Mouse (Mus musculus) CH12.LX (cell line): ENCODE data around the gene Ube2o. TPM values are rescaled to one million over a fixed set of nuclear protein-coding genes. Genes with fewer than 3 reads are reported as not detected.
A peak's percentile ranks its signal among the peaks of the same experiment; 100 is the strongest.

Experiments used
- DNase-seq: peaks from one replicate; pipeline ENCODE4 v3.0.0-alpha.2; 2013; ENCODE audit errors: extremely low read depth
- H3K27ac ChIP-seq: 2 replicates; pipeline ENCODE4 v1.5.1; 2012; ENCODE audit warnings: low read depth, mild to moderate bottlenecking, control low read depth, moderate library complexity; ENCODE audit not compliant: insufficient read depth
- H3K27me3 ChIP-seq: replicated peaks from 2 replicates; pipeline ENCODE3; 2012; ENCODE audit warnings: inconsistent platforms
- H3K36me3 ChIP-seq, 2 experiments: replicated peaks in 1 of 2; 2 replicates each; pipeline versions ENCODE3 to v1.6.1; 2012; ENCODE audit warnings: inconsistent platforms in 1 of 2, low read length in 1 of 2, mild to moderate bottlenecking in 1 of 2, mixed read lengths in 1 of 2, moderate library complexity in 1 of 2; ENCODE audit not compliant: control insufficient read depth in 1 of 2, insufficient read depth in 1 of 2
- H3K4me1 ChIP-seq, 2 experiments: 2 replicates each; pipeline ENCODE4 v1.6.1; 2012; ENCODE audit warnings: inconsistent platforms in 1 of 2, moderate library complexity in 1 of 2; ENCODE audit not compliant: insufficient read depth in 2 of 2, control insufficient read depth in 1 of 2
- H3K4me2 ChIP-seq: 2 replicates; pipeline ENCODE4 v1.6.1; 2012; ENCODE audit warnings: low read depth, mild to moderate bottlenecking, control low read depth; ENCODE audit not compliant: poor library complexity, insufficient read depth, severe bottlenecking
- H3K4me3 ChIP-seq, 3 experiments: fragments of 150-350 bp in 1 of 3; sonication (generic) in 1 of 3; replicated peaks in 1 of 3; 2 replicates each; pipeline versions ENCODE3 to v1.5.1; 2011 to 2012; ENCODE audit warnings: low read depth in 2 of 3, low read length in 2 of 3, mild to moderate bottlenecking in 2 of 3, moderate library complexity in 2 of 3, control low read depth in 1 of 3, improper control_type of control experiment in 1 of 3, inconsistent platforms in 1 of 3, mixed read lengths in 1 of 3; ENCODE audit not compliant: poor library complexity in 1 of 3
- H3K79me2 ChIP-seq: replicated peaks from 2 replicates; pipeline ENCODE4 v1.6.1; 2012; ENCODE audit warnings: mild to moderate bottlenecking, moderate library complexity; ENCODE audit not compliant: control insufficient read depth, poor library complexity, insufficient read depth, severe bottlenecking; ENCODE audit errors: extremely low read depth
- H3K9ac ChIP-seq: 2 replicates; pipeline ENCODE4 v1.6.1; 2012; ENCODE audit warnings: low read depth, mild to moderate bottlenecking, control low read depth, moderate library complexity; ENCODE audit not compliant: insufficient read depth
- H3K9me3 ChIP-seq: replicated peaks from 2 replicates; pipeline ENCODE3; 2012; ENCODE audit warnings: low read length, inconsistent platforms, mixed read lengths
- BHLHE40 ChIP-seq: IDR thresholded peaks from 2 replicates; pipeline ENCODE4 v1.6.1; 2011; ENCODE audit warnings: mild to moderate bottlenecking, low read depth, low read length, improper control_type of control experiment
- CHD1 ChIP-seq: IDR thresholded peaks from 2 replicates; pipeline ENCODE4 v1.6.1; 2012; ENCODE audit warnings: low read depth, low read length, improper control_type of control experiment, inconsistent platforms
- CHD2 ChIP-seq: IDR thresholded peaks from 2 replicates; pipeline ENCODE4 v1.6.1; 2011; ENCODE audit warnings: low read length, improper control_type of control experiment
- CTCF ChIP-seq, 2 experiments: IDR thresholded peaks in 1 of 2; conservative IDR thresholded peaks in 1 of 2; 2 replicates each; pipeline ENCODE4 v1.5.1; 2011 to 2012; ENCODE audit warnings: low read depth in 2 of 2, low read length in 2 of 2, improper control_type of control experiment in 1 of 2, inconsistent platforms in 1 of 2, mild to moderate bottlenecking in 1 of 2, moderate library complexity in 1 of 2
- E2F4 ChIP-seq: IDR thresholded peaks from 2 replicates; pipeline ENCODE4 v1.6.1; 2011; ENCODE audit warnings: low read depth, low read length, improper control_type of control experiment; ENCODE audit not compliant: insufficient replicate concordance
- ELF1 ChIP-seq: IDR thresholded peaks from 2 replicates; pipeline ENCODE4 v1.6.1; 2014; ENCODE audit warnings: low read depth, mild to moderate bottlenecking, inconsistent platforms, low read length, improper control_type of control experiment
- EP300 ChIP-seq: IDR thresholded peaks from 2 replicates; pipeline ENCODE4 v1.6.1; 2011; ENCODE audit warnings: low read length, improper control_type of control experiment
- ETS1 ChIP-seq: conservative IDR thresholded peaks from 2 replicates; pipeline ENCODE4 v1.6.1; 2012; ENCODE audit warnings: low read depth, mild to moderate bottlenecking, inconsistent platforms, low read length, improper control_type of control experiment, moderate library complexity
- GABPA ChIP-seq: IDR thresholded peaks from 2 replicates; pipeline ENCODE4 v1.6.1; 2012; ENCODE audit warnings: low read depth, low read length, improper control_type of control experiment, inconsistent platforms; ENCODE audit not compliant: insufficient replicate concordance
- HCFC1 ChIP-seq: IDR thresholded peaks from 2 replicates; pipeline ENCODE4 v1.6.1; 2012; ENCODE audit warnings: low read depth, mild to moderate bottlenecking, inconsistent platforms, low read length, improper control_type of control experiment
- JUN ChIP-seq: IDR thresholded peaks from 2 replicates; pipeline ENCODE4 v1.6.1; 2011; ENCODE audit warnings: low read depth, mild to moderate bottlenecking, low read length, improper control_type of control experiment, moderate library complexity; ENCODE audit not compliant: insufficient read depth
- JUND ChIP-seq: conservative IDR thresholded peaks from 2 replicates; pipeline ENCODE4 v1.6.1; 2011; ENCODE audit warnings: low read depth, low read length, improper control_type of control experiment
- MAFK ChIP-seq: IDR thresholded peaks from 2 replicates; pipeline ENCODE4 v1.6.1; 2011; ENCODE audit warnings: low read length, improper control_type of control experiment; ENCODE audit not compliant: insufficient replicate concordance
- MAX ChIP-seq: IDR thresholded peaks from 2 replicates; pipeline ENCODE4 v1.6.1; 2011; ENCODE audit warnings: low read length, improper control_type of control experiment
- MAZ ChIP-seq: IDR thresholded peaks from 2 replicates; pipeline ENCODE4 v1.6.1; 2012; ENCODE audit warnings: low read depth, mild to moderate bottlenecking, inconsistent platforms, low read length, improper control_type of control experiment, moderate library complexity
- MXI1 ChIP-seq: IDR thresholded peaks from 2 replicates; pipeline ENCODE4 v1.6.1; 2011; ENCODE audit warnings: mild to moderate bottlenecking, low read depth, low read length, improper control_type of control experiment
- MYC ChIP-seq: IDR thresholded peaks from 2 replicates; pipeline ENCODE4 v1.6.1; 2011; ENCODE audit warnings: low read depth, mild to moderate bottlenecking, improper control_type of control experiment, low read length
- NELFE ChIP-seq: IDR thresholded peaks from 2 replicates; pipeline ENCODE4 v1.6.1; 2011; ENCODE audit warnings: low read depth, low read length, improper control_type of control experiment
- NRF1 ChIP-seq: IDR thresholded peaks from 2 replicates; pipeline ENCODE4 v1.6.1; 2014; ENCODE audit warnings: low read depth, mild to moderate bottlenecking, inconsistent platforms, low read length, improper control_type of control experiment, moderate library complexity
- PAX5 ChIP-seq: IDR thresholded peaks from 2 replicates; pipeline ENCODE4 v1.6.1; 2012; ENCODE audit warnings: low read length, inconsistent platforms, mixed read lengths
- POLR2A ChIP-seq: IDR thresholded peaks from 2 replicates; pipeline ENCODE4 v1.6.1; 2011; ENCODE audit warnings: low read depth, mild to moderate bottlenecking, improper control_type of control experiment, low read length
- RAD21 ChIP-seq: IDR thresholded peaks from 2 replicates; pipeline ENCODE4 v1.6.1; 2011; ENCODE audit warnings: low read depth, mild to moderate bottlenecking, low read length, improper control_type of control experiment, moderate library complexity
- RCOR1 ChIP-seq: conservative IDR thresholded peaks from 2 replicates; pipeline ENCODE4 v1.6.1; 2012; ENCODE audit warnings: low read depth, mild to moderate bottlenecking, inconsistent platforms, low read length, improper control_type of control experiment
- SIN3A ChIP-seq: IDR thresholded peaks from 2 replicates; pipeline ENCODE4 v1.6.1; 2012; ENCODE audit warnings: low read length, improper control_type of control experiment, inconsistent platforms
- SMC3 ChIP-seq: IDR thresholded peaks from 2 replicates; pipeline ENCODE4 v1.6.1; 2011; ENCODE audit warnings: low read depth, low read length, improper control_type of control experiment
- TBP ChIP-seq: conservative IDR thresholded peaks from 2 replicates; pipeline ENCODE4 v1.6.1; 2011; ENCODE audit warnings: low read depth, low read length, improper control_type of control experiment
- TCF12 ChIP-seq: IDR thresholded peaks from 2 replicates; pipeline ENCODE4 v1.6.1; 2014; ENCODE audit warnings: low read depth, mild to moderate bottlenecking, inconsistent platforms, low read length, improper control_type of control experiment
- USF1 ChIP-seq: IDR thresholded peaks from 2 replicates; pipeline ENCODE4 v1.6.1; 2014; ENCODE audit warnings: low read depth, mild to moderate bottlenecking, inconsistent platforms, low read length, improper control_type of control experiment
- USF2 ChIP-seq: conservative IDR thresholded peaks from 2 replicates; pipeline ENCODE4 v1.6.1; 2011; ENCODE audit warnings: low read depth, low read length, improper control_type of control experiment
- ZKSCAN1 ChIP-seq: IDR thresholded peaks from 2 replicates; pipeline ENCODE4 v1.6.1; 2012; ENCODE audit warnings: low read depth, inconsistent platforms, low read length, improper control_type of control experiment, borderline replicate concordance
- ZMIZ1 ChIP-seq: IDR thresholded peaks from 2 replicates; pipeline ENCODE4 v1.6.1; 2012; ENCODE audit warnings: low read depth, mild to moderate bottlenecking, inconsistent platforms, low read length, improper control_type of control experiment
- ZNF384 ChIP-seq: IDR thresholded peaks from 2 replicates; pipeline ENCODE4 v1.6.1; 2012; ENCODE audit warnings: low read depth, low read length, improper control_type of control experiment, inconsistent platforms
- dilution Hi-C: fragments of 300-500 bp; cut with MboI; formaldehyde crosslinking; loops from 2 replicates; pipeline ENCODE4 v1.14.3; 2020; ENCODE audit warnings: low sequenced_read_pairs; ENCODE audit not compliant: extremely low pct_unique_long_range_greater_than_20kb, extremely low pct_ligation_motif_present
- in situ Hi-C: fragments of 300-500 bp; cut with MboI; formaldehyde crosslinking; loops from 3 replicates; pipeline ENCODE4 v1.14.3; 2019; ENCODE audit warnings: low sequenced_read_pairs, low pct_ligation_motif_present, low pct_unique_long_range_greater_than_20kb, mixed read lengths
- polyA plus RNA-seq: library from polyadenylated mRNA; unstranded; fragments of >175 nt; gene quantifications from 2 replicates; pipeline ENCODE4 v1.2.1, GENCODE M21; 2012; ENCODE audit warnings: low read depth; ENCODE audit not compliant: insufficient read length
- total RNA-seq, 2 experiments: library from RNA; depleted of rRNA; stranded (reverse); fragments of 300-350 nt in 1 of 2; fragments of >200 nt in 1 of 2; gene quantifications; 2 replicates each; pipeline ENCODE4 v1.2.3; 2012 to 2014

Ube2o gene
- total and polyA plus RNA-seq, 3 experiments = 12.7 to 61.7 (median 42.8) TPM

DNA sequence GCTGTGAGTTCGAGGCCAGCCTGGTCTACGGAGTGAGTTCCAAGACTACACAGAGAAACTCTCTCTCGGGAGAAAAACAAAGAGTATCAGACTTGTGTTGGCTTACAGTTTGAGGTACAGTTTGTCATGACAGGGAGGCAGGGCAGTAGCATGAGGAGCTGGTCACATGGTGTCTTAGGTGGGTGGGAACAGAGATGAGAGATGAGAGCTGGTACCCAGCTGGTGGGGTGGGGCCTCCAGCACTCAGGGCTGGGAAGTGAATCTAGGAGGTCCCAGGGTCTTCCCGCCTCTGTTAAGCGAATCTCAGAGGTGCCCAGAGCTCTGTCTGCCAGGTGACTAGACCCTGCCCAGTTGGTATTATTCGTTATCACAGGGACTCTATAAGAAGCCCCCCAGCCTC lies 48.2 kb upstream of the Ube2o start:
- Histone ChIP-seq H3K27ac (no peak overlapping the region), H3K4me3 (no peak overlapping the region), H3K4me1 (peaks cover 14 to 40% of the 10 kb centered on the region in 2 experiments), H3K79me2 (no peaks in the 10 kb centered on the region), H3K36me3 (no peaks in the 10 kb centered on the region), H3K9ac (no peak overlapping the region), H3K27me3 (no peaks in the 10 kb centered on the region), H3K9me3 (no peaks in the 10 kb centered on the region), H3K4me2 (no peak overlapping the region)
- dilution Hi-C loops = no loop called here
- no peak for TF ChIP-seq TBP
- no peak for TF ChIP-seq ZKSCAN1
- TF ChIP-seq JUN = no peak
- no peak for TF ChIP-seq SIN3A
- no peak for TF ChIP-seq TCF12
- no peak for TF ChIP-seq GABPA
- TF ChIP-seq USF2 = no peak
- TF ChIP-seq RAD21 = no peak
- TF ChIP-seq ELF1 = no peak
- no peak for TF ChIP-seq MXI1
- TF ChIP-seq ZMIZ1 = no peak
- no peak for TF ChIP-seq USF1
- DNase-seq = no peak
- in situ Hi-C loops = no loop called here

- peak; percentile 98 for DNase-seq
- Histone ChIP-seq H3K9me3 (no peaks in the 10 kb centered on the region), H3K4me2 (no peak overlapping the region), H3K36me3 (no peaks in the 10 kb centered on the region), H3K4me3 (no peak overlapping the region), H3K4me1 (peaks cover 16 to 43% of the 10 kb centered on the region in 2 experiments), H3K9ac (no peak overlapping the region), H3K27me3 (no peaks in the 10 kb centered on the region), H3K27ac (no peak overlapping the region), H3K79me2 (no peaks in the 10 kb centered on the region)
- dilution Hi-C loops (no loop called here), in situ Hi-C loops (no loop called here)
- TF ChIP-seq NELFE (peak; percentile 79; the same call in 1 of the 2 replicates), JUND (peak; percentile 69), GABPA (no peak), ELF1 (peak; percentile 61), SMC3 (peak; percentile 96), POLR2A (no peak), RCOR1 (no peak), HCFC1 (peak; percentile 42; the same call in 1 of the 2 replicates), USF2 (no peak), CHD1 (no peak), SIN3A (peak; percentile 73; the same call in 1 of the 2 replicates), MAZ (peak; percentile 70; the same call in 1 of the 2 replicates), CTCF (conservative IDR thresholded peaks at IDR 0.05 in 1 of 2, IDR thresholded peaks at IDR 0.05 in 1 of 2; ENCODE audit: low read depth in 2 of 2, low read length in 2 of 2) (peak; percentile 99 to 100), ZMIZ1 (no peak), MYC (peak; percentile 100), BHLHE40 (no peak; the same call in 1 of the 2 replicates), PAX5 (no peak), MXI1 (peak; percentile 94), NRF1 (peak; percentile 45), TBP (no peak), JUN (peak; percentile 41; the same call in 1 of the 2 replicates), EP300 (0 out of 2 replicates have a peak, but pooled peaks have one; percentile 16), ETS1 (0 out of 2 replicates have a peak, but pooled peaks have one; percentile 44), MAX (peak; percentile 99), CHD2 (peak; percentile 51; the same call in 1 of the 2 replicates), TCF12 (peak; percentile 20; the same call in 1 of the 2 replicates), USF1 (peak; percentile 25), MAFK (no peak), E2F4 (peak; percentile 47; the same call in 1 of the 2 replicates), ZNF384 (no peak)
Measured at GRCm38 (mm10) chr11:116628712-116629111, 47.5 kb upstream of the Ube2o start.
